Mouse (Mus musculus) hindlimb bud, embryonic 11.5 days (tissue): ENCODE data around the gene Cep126.

ENCODE experiments used
- DNase-seq: peaks from one replicate; pipeline ENCODE4 v3.0.0-alpha.2; 2012; ENCODE audit warnings: low read depth, low spot score; ENCODE audit errors: extremely low spot score

The Cep126 gene

GRCm38 (mm10) chr9:8134117-8134574 is at the start of gene Cep126:
Gene Cep126, minus strand, starts transcription at chr9:8134294.
- peak; percentile 30 for DNase-seq

DNA sequence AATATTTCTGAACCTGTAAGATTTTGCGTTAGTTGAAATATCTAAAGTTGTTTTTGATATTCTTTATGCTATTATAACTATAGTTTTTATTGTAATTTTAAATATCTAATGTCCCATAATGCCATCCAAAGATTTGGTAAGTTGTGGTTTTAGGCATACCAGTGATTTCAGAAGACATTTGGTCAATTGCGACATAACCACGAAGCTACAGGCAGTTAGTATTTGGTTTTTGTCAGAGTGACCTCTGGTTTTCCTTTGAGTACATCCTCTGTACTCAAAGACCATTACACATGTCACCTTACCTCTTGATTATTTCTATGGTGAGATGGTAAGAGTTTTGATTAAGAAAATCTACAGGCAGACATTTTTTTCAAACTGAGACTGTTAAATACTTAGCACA is 45.5 kb upstream of the Cep126 start:
- no peak for DNase-seq

DNA sequence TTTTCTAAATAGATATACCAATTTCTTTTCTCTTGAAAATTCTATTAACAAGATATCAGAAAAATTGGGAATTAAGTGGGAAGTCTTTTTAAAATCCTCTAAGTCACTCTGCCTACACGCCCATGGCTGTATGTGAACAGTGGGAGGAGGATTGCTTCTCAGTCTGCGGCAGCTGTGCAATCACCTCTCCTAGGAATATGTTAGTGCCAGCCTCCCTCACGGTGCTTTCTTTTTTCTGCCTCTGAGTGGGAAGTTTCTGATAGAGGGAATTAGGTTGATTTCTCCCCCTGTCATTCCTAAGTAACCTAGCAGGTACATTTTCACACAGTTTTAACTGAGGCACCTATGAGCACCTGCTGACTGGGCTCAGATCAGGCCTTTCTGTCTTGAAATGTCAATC is 43.0 kb upstream of the Cep126 start:
- DNase-seq = no peak

DNA sequence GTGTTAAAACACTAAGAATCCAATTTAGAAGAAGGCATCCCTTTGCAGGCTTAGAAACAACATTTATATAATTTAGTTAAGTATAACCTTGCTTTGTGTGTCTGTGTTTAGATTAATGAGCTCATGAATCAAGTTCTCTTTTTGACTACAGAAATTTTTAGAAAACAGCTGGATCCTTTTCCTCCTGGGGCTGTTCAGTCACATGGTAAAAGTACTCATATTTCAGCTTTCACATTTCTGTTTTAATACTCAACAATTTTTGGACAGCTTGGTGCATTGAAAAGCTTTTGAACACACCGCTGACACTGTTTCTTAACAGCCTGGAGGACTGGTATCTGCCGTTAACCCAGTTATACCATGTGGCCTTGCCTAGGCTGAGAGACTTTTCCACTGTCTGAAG is 22.9 kb upstream of the Cep126 start:
- no peak for DNase-seq

- no peak for DNase-seq
Measured at GRCm38 (mm10) chr9:8139501-8139900, 5.4 kb upstream of the Cep126 start.

DNA sequence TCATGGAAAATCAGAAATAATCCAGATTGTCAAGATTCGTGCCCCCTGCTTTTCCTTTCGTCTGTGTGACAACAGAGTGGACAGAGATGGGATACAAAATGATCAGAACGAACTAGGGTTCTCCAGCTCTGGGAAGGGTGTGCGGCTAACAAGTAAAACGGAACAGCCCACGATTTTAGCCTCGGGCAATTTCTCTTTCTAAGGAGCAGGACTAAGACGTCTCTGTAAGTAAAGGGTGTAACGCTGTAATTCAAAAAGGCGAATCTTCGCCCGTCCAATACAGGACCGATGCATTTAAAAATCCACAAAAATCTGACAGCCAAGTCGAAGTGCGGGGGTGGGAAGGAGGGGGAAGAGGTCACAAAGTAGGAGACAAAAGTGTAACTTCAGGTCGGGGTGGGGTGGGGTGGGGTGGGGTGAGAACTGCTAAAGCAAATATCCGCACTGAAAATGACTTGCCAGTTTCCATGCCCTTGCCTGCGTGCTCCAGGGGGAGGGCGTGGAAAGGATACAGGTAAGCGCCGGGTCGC is 443 bp downstream of the Cep126 start:
- DNase-seq = no peak

- no peak for DNase-seq
Measured at GRCm38 (mm10) chr9:8123495-8123894, 10.6 kb downstream of the Cep126 start.

DNA sequence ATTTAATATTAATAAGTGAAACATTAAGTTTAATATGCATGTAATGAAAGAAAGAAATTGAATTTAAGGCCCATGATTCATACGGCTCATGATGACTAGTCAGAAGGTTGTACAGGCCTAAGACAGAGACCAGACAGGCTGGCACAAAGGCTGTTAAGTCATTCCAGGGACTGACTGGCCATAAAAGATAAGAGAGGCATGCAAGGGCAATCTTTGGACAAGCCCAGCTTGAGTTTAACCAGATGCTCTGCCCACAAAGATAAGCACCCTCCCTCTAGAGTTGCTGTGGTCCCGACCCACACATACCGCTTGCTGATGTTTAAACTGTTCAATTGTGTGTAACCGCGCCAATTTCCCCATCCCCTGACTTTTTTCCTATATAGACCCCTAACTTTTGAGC is 19.6 kb downstream of the Cep126 start:
- no peak for DNase-seq

- no peak for DNase-seq
Measured at GRCm38 (mm10) chr9:8103050-8103449, 31.0 kb downstream of the Cep126 start.

- no peak for DNase-seq
Measured at GRCm38 (mm10) chr9:8100962-8101361, 33.1 kb downstream of the Cep126 start.

DNA sequence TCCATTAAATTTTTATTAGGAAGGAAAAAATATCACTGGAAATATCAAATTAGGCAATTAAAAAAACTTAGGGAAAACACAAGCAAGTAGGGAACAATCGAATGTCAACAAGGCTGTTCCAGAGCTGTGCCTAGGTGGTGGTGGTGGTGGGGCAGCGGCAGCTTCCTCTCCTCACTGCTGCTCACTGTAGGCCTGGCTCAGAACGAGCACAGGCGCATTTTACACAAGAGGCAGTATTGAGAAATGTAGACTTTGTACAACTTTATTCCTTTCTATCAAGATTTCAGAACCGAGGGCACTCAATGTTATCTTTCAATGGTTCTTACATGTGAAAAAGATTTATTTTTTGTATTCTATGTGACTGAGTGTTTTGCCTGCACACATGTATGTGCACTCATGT is 55.2 kb downstream of the Cep126 start:
- DNase-seq = no peak

GRCm38 (mm10) chr9:8074345-8074744 is 59.7 kb downstream of the Cep126 start:
- DNase-seq = no peak

DNA sequence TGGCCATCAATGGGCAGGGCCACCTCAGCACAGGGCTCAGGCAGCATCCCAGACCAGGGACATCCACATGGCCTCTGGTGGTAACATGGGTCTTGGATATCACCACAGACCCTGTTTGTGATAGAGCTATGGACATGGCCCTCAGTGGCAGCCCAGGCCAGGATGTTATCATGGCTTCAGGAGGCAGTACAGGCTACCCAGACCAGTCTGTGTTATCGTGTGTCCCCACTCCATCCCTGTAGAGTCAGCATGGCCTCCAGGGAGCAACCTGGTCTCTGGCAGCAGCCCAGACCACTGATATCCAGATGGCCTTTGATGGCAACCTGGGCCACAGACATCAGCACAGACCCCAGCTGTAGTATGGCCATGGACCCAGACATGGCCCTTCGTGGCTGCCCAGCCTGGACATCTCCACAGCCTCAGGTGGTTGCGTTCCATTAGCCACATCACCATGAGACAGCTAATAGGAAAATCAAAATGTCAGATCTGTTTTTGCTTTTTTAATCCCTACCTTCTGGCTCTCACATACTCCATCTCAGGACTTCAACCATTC is 60.8 kb downstream of the Cep126 start:
- no peak for DNase-seq

- no peak for DNase-seq
Measured at GRCm38 (mm10) chr9:8059636-8060035, 74.5 kb downstream of the Cep126 start.

- DNase-seq = no peak
Measured at GRCm38 (mm10) chr9:8054831-8055230, 79.3 kb downstream of the Cep126 start.

DNA sequence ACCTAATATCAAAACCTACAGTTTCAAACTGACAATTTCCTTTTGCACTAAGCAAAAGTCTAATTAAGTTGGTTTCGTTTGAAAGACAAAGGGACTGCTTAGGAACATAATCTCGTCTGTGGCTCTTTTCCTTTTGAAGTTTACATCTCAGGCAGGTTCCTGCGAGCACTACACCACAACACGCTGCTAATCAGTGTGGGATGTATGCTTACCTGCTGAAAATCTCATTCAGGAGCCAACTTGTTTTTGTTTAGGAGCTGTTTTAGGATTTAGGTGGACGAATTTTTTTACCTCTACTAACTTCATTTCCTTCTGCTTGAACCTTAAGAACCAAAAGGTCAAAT is 91.1 kb downstream of the Cep126 start:
- no peak for DNase-seq

DNA sequence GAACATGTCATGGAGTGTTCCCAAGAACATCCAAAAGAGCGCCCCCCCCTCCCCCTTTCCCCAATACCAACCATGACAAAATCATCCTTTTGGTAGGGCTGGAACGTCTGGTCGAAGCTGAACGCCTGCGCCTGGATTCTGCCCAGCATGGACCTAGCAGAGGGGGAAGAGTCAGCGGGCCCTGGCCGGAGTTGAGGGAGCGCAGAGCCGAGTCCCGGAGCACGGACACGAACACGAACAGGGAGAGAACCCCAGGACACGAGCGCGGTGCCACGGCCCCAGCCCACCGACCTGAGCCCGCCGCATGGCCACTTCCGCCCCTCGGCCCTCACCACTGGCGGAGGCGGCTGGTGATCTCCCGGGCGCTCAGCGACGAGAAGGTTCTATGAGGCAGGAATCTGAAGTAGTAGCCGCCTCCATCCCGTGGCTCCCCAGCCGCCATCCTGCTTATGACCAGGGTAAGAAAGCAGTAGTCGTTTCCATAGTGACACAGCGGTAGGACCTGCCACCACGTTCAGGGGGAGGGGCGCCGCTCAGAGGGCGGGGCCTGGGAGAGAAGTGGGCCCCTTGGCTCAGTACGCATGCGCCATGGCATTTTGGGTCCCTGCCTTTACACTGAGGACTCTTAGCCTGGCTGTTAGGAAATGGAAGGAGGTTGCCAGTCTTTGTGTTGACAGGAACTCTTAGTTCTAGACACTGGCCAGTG is 91.6 kb downstream of the Cep126 start, which contains the start of gene Cfap300:
Gene Cfap300 (minus strand): TSS at position 486 of the 706 bp plus-strand sequence.
- DNase-seq = peak; percentile 93

DNA sequence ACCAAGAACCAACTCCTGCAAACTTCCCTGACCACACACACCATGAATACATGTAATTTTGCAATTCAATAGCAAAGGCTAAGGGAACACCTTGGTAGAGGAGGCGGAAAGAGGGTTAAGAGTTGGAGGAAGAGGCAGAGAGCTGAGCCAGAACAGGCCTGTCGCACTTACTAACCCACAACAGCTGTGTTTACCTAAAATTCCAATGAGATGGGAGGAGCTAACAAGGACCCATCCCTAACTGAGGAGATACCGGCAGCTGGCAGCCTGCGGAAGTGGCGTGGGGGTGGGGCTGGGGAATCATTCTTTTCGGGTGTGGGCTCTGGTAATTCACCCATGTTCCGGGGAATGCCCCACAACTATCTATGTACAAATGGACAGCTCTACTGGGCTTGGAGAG is 98.5 kb downstream of the Cep126 start:
- no peak for DNase-seq

DNA sequence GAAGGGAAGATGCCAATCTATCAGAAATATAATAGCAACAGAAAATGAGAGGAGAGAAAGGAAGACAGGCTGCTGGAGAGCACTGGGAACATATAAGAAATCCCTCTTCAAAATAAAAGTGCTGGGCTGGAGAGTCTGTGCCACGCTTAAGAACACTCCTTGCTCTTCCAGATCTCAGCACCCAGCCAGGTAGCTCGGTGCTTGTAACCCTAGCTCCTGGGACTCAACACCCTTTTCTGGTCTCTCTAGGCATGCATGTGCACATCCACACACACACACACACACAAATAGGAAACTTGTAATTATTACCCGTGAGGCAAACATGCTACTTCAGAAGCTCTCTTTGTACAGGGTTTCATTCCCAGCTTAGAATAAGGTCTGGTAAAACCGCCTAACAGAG is 99.0 kb downstream of the Cep126 start:
- no peak for DNase-seq

DNA sequence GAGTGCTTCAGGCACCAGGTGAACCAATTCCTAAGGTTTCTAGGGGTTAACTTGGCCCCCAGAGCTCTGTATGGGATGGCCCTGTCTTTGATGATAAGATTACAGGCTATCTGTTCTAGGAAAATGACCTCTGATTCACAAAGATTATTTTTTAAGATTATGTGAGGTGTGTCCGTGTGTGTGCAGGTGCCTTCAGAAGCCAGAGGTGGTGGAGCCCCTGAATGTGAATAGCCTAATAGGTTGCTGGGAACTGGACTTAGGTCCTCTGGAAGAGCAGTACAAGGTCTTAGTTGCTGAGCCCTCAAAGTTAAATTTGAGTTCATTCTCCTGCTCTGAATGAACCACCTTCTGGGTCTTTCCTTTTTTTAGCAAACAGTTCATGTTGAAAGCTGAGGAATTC is 100.0 kb downstream of the Cep126 start:
- DNase-seq = no peak

- DNase-seq = no peak
Measured at GRCm38 (mm10) chr9:8032847-8033246, 101.2 kb downstream of the Cep126 start.
